In the genomic region with DNA sequence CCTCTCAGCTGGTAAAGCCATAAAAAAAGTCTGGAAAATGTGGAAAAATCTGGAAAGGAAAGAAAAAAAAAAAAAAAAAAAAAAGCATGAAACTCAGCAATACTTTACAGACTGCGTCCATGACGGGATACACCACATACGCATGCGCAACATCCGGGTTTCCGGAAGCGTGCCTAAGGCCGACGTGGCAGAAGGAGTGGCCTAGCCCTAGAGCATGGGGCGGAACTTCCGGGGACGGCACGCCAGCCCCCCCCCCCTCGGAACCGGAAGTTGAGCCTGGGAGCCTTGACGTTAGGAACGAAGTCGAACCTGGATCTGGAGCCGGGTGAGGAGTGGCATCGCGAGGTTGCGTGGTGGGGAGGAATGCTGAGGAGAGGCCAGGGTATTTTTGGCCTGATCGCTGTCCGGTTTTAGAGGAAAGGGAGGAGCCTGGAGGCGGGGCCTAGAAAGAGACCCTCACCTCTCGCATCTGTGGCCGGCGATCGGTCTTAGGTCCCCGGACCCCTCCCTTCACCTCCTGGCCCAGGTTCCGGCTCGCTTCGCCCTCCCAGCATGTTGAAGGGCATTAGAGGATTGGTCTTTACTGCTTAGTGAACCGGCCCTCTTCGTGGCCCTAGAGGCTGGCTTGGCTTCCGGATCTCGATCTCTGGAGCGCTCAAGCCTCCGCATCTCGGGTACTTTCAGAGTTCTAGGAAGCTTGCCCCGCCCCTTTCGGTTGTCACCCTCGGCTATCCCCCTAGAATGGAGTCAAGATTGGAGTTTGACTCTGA, we compare ENCODE assay signal across 8 mouse cellular contexts. TPM values are rescaled to one million over a fixed set of nuclear protein-coding genes. Genes with fewer than 3 reads are reported as not detected.
DNase-seq lines count a peak whose midpoint lies in the region; ATAC-seq lines count a peak whose summit lies in the region.

Gene Sec24c, plus strand, starts transcription at position 245 of the 770 bp plus-strand sequence.

- peak within 1 kb of the TSS; percentile 79 for H3K4me2 ChIP-seq in lung, embryonic 16.5 days (ENCODE audit: low read depth, low read length)

- H3K4me1 ChIP-seq in lung, embryonic 16.5 days (replicated peaks; ENCODE audit: control insufficient read depth, insufficient read depth, low read length), result peaks cover 10% of the 10 kb centered on the region

- peak; percentile 91 for DNase-seq in MEL-GATA-1-ER (ENCODE audit: extremely low read depth, low read depth)
- peak; percentile 95 for DNase-seq in cerebellum, adult 8-10 months
- DNase-seq in forelimb bud, embryonic 11.5 days (ENCODE audit: low read depth, low spot score), result peak; percentile 99
- peak; percentile 88 for DNase-seq in layer of hippocampus, adult 9-10 months (ENCODE audit: low spot score)
- DNase-seq in ovary, postnatal 10 days (ENCODE audit: low spot score), result peak; percentile 96
- peak; percentile 97 to 99 for DNase-seq in thymus, postnatal 10 days (ENCODE audit: low spot score in 2 of 2)

- H3K4me3 ChIP-seq in lung, embryonic 16.5 days (ENCODE audit: low read length), result peak within 1 kb of the TSS; percentile 92

- peak within 1 kb of the TSS; percentile 97 for H3K27ac ChIP-seq in lung, embryonic 16.5 days (ENCODE audit: low read length)

- peak within 1 kb of the TSS; percentile 93 for H3K9ac ChIP-seq in lung, embryonic 16.5 days (ENCODE audit: low read length)

- peaks cover 30% of the 10 kb centered on the region for H3K36me3 ChIP-seq in lung, embryonic 16.5 days (ENCODE audit: control insufficient read depth, insufficient read depth, low read length)

- peaks cover 3% of the 10 kb centered on the region; the same call in 1 of the 2 replicates for H3K9me3 ChIP-seq in lung, embryonic 16.5 days (ENCODE audit: control insufficient read depth, low read length)

- under 1% methylated on average over 43 of the region's 43 CpGs for WGBS in lung, embryonic 16.5 days

- no peaks in the 10 kb centered on the region for H3K27me3 ChIP-seq in lung, embryonic 16.5 days (ENCODE audit: control insufficient read depth, insufficient read depth, low read depth, low read length)

- peak; percentile 91 for ATAC-seq in hematopoietic stem cell, adult 5-6 weeks (replicated peaks in 1 of 2; ENCODE audit: insufficient read depth in 1 of 2, low FRiP score in 2 of 2, low TSS enrichment in 1 of 2, low read depth in 1 of 2, poor library complexity in 2 of 2, severe bottlenecking in 2 of 2)
- ATAC-seq in lung, embryonic 16.5 days (ENCODE audit: low read depth), result peak; percentile 98

RNA-seq across cellular contexts. Expression of gene Sec24c, which starts in this region (rescaled TPM):
- 100 and 107 TPM in 2 replicates for total RNA-seq in hematopoietic stem cell, adult 5-6 weeks (2017)
- 93.3 and 95.6 TPM in 2 replicates for polyA plus RNA-seq in lung, embryonic 16.5 days (2015; fragmentation: Nextera tagmentation; extraction: Ambion mirVana)

Comparison
In these comparisons a context has a peak if more than half of its experiments do, and no peak if none do; other contexts are left out.
1. Peak in every context shown above with its lines: DNase-seq, ATAC-seq, H3K4me3 ChIP-seq and H3K27ac ChIP-seq.